Comparison of ENCODE assay signal across 10 mouse cellular contexts in genomic region chr10:39371991-39372390, GRCm38 (mm10). TPM values are rescaled to one million over a fixed set of nuclear protein-coding genes. Genes with fewer than 3 reads are reported as not detected.
A peak's percentile ranks its signal among the peaks of the same experiment; 100 is the strongest.
DNase-seq lines count a peak whose midpoint lies in the region; ATAC-seq lines count a peak whose summit lies in the region.
"Had no signal": no experiment of that assay in that cellular context is flagged by ENCODE, and none has a peak within 500 bp of the region (broad histone marks: within the 10 kb centered on the region; RNA-seq: fewer than 3 reads in every experiment).

No protein-coding gene starts in this region.

- H3K4me2 ChIP-seq in forebrain, embryonic 11.5 days (ENCODE audit: low read depth, low read length, severe bottlenecking), result no peak overlapping the region
- H3K4me2 ChIP-seq in neural tube, embryonic 11.5 days (ENCODE audit: low read depth), result peak overlapping the region; percentile 60

- H3K27ac ChIP-seq in forebrain, embryonic 10.5 days, result no peak overlapping the region
- H3K27ac ChIP-seq in forebrain, embryonic 11.5 days (ENCODE audit: low read depth, low read length), result no peak overlapping the region
- no peak overlapping the region for H3K27ac ChIP-seq in neural tube, embryonic 11.5 days (ENCODE audit: low read depth, low read length)
- no peak overlapping the region for H3K27ac ChIP-seq in midbrain, embryonic 10.5 days (replicated peaks)

- WGBS in forebrain, embryonic 10.5 days, result 82% methylated on average over 5 of the region's 5 CpGs
- WGBS in forebrain, embryonic 11.5 days, result 91% methylated on average over 5 of the region's 5 CpGs
- 86% methylated on average over 5 of the region's 5 CpGs for WGBS in neural tube, embryonic 11.5 days
- 91% methylated on average over 5 of the region's 5 CpGs for WGBS in midbrain, embryonic 10.5 days

- DNase-seq in forebrain, embryonic 10.5 days (ENCODE audit: extremely low spot score, low spot score), result no peak
- no peak for DNase-seq in forebrain, embryonic 11.5 days (ENCODE audit: low spot score)
- no peak for DNase-seq in neural tube, embryonic 11.5 days (ENCODE audit: low spot score)
- DNase-seq in neural tube, embryonic 10.5 days (ENCODE audit: extremely low spot score, low spot score), result no peak
- no peak for DNase-seq in midbrain, embryonic 10.5 days (ENCODE audit: low spot score)
- DNase-seq in B cell, adult 2 months, result no peak
- no peak for DNase-seq in left cerebral cortex, postnatal 14 days (ENCODE audit: low spot score in 2 of 2)
- DNase-seq: cerebellum, adult 11-12 months; lung, postnatal 4 days had no signal

- peaks cover 60% of the 10 kb centered on the region for H3K4me1 ChIP-seq in forebrain, embryonic 10.5 days
- peaks cover 4% of the 10 kb centered on the region; the same call in 1 of the 2 replicates for H3K4me1 ChIP-seq in forebrain, embryonic 11.5 days (replicated peaks; ENCODE audit: control insufficient read depth, insufficient read depth, low read length)
- peaks cover 16% of the 10 kb centered on the region for H3K4me1 ChIP-seq in neural tube, embryonic 11.5 days (ENCODE audit: control insufficient read depth, insufficient read depth, low read length)
- H3K4me1 ChIP-seq in midbrain, embryonic 10.5 days, result peaks cover 56% of the 10 kb centered on the region

- H3K27me3 ChIP-seq in forebrain, embryonic 10.5 days (ENCODE audit: poor library complexity, severe bottlenecking), result peaks cover 16% of the 10 kb centered on the region
- H3K27me3 ChIP-seq in forebrain, embryonic 11.5 days (ENCODE audit: control insufficient read depth, insufficient read depth, low read length), result no peaks in the 10 kb centered on the region
- H3K27me3 ChIP-seq in neural tube, embryonic 11.5 days (ENCODE audit: control insufficient read depth, insufficient read depth, low read length), result no peaks in the 10 kb centered on the region
- peaks cover 18% of the 10 kb centered on the region for H3K27me3 ChIP-seq in midbrain, embryonic 10.5 days (ENCODE audit: low read depth, poor library complexity, severe bottlenecking)

- H3K9me3 ChIP-seq in forebrain, embryonic 10.5 days, result no peaks in the 10 kb centered on the region
- no peaks in the 10 kb centered on the region for H3K9me3 ChIP-seq in forebrain, embryonic 11.5 days (ENCODE audit: control insufficient read depth, low read length)
- no peaks in the 10 kb centered on the region for H3K9me3 ChIP-seq in neural tube, embryonic 11.5 days (ENCODE audit: control insufficient read depth, low read length)
- H3K9me3 ChIP-seq in midbrain, embryonic 10.5 days (replicated peaks), result no peaks in the 10 kb centered on the region

- intact Hi-C loops in left cerebral cortex, postnatal 14 days (cut with DNase I), result loop anchor here (5.0 kb wide), 3 partner anchors 50 to 145 kb away; no protein-coding TSS in a partner anchor

- peak overlapping the region; percentile 85; the same call in 1 of the 2 replicates for H3K4me3 ChIP-seq in forebrain, embryonic 10.5 days
- H3K4me3 ChIP-seq in forebrain, embryonic 11.5 days (ENCODE audit: low read depth, low read length), result no peak overlapping the region; the same call in 1 of the 2 replicates
- no peak overlapping the region; the same call in 1 of the 2 replicates for H3K4me3 ChIP-seq in neural tube, embryonic 11.5 days (ENCODE audit: low read depth, low read length)
- peak overlapping the region; percentile 92; the same call in 1 of the 2 replicates for H3K4me3 ChIP-seq in midbrain, embryonic 10.5 days

- no peak for ATAC-seq in forebrain, embryonic 11.5 days (replicated peaks; ENCODE audit: low FRiP score)
- ATAC-seq in neural tube, embryonic 11.5 days (ENCODE audit: insufficient read depth, low FRiP score, low TSS enrichment), result no peak
- ATAC-seq in erythroid progenitor cell, adult 5-6 weeks (replicated peaks; ENCODE audit: low FRiP score, poor library complexity, severe bottlenecking), result no peak

- H3K36me3 ChIP-seq in forebrain, embryonic 10.5 days (replicated peaks), result no peaks in the 10 kb centered on the region
- no peaks in the 10 kb centered on the region for H3K36me3 ChIP-seq in forebrain, embryonic 11.5 days (ENCODE audit: control insufficient read depth, insufficient read depth, low read length)
- no peaks in the 10 kb centered on the region for H3K36me3 ChIP-seq in neural tube, embryonic 11.5 days (ENCODE audit: control insufficient read depth, insufficient read depth, low read length)
- H3K36me3 ChIP-seq in midbrain, embryonic 10.5 days, result no peaks in the 10 kb centered on the region

- H3K9ac ChIP-seq in forebrain, embryonic 11.5 days (ENCODE audit: low read length), result no peak overlapping the region
- H3K9ac ChIP-seq in neural tube, embryonic 11.5 days (ENCODE audit: low read length), result no peak overlapping the region

RNA-seq across cellular contexts. Expression of gene Fyn, which starts 3.3 kb away (rescaled TPM):
- polyA plus RNA-seq in forebrain, embryonic 10.5 days (2016; fragmentation: Nextera tagmentation; extraction: Ambion mirVana), result 20.5 and 21.4 TPM in 2 replicates
- 42.7 and 44.6 TPM in 2 replicates for polyA plus RNA-seq in forebrain, embryonic 11.5 days (2014; fragmentation: Nextera tagmentation; extraction: Ambion mirVana)
- polyA plus RNA-seq in neural tube, embryonic 11.5 days (2014; fragmentation: Nextera tagmentation; extraction: Ambion mirVana), result 61.7 and 66.0 TPM in 2 replicates
- polyA plus RNA-seq in midbrain, embryonic 10.5 days (2016; fragmentation: Nextera tagmentation; extraction: Ambion mirVana), result 24.3 and 28.9 TPM in 2 replicates
- 6.1 and 6.3 TPM in 2 replicates for total RNA-seq in erythroid progenitor cell, adult 5-6 weeks (2015; ENCODE audit: low replicate concordance)
- total RNA-seq in erythroid progenitor cell, adult 5-6 weeks (2017; ENCODE audit: low replicate concordance), result 1.4 and 8.5 TPM in 2 replicates
- 100 to 1,000 TPM; 163 to 176 TPM for total RNA-seq in left cerebral cortex, postnatal 14 days (2021)

Comparison
In these comparisons a context has a peak if more than half of its experiments do, and no peak if none do; other contexts are left out.
1. H3K4me3 ChIP-seq: peak in forebrain, embryonic 10.5 days (single experiment) and midbrain, embryonic 10.5 days (single experiment); none in forebrain, embryonic 11.5 days (single experiment) and neural tube, embryonic 11.5 days (single experiment).